Mouse (Mus musculus) heart, postnatal 0 days (tissue): ENCODE data around the gene Zcchc2. TPM values are rescaled to one million over a fixed set of nuclear protein-coding genes. Genes with fewer than 3 reads are reported as not detected.
A peak's percentile ranks its signal among the peaks of the same experiment; 100 is the strongest.

ENCODE experiments used
- ATAC-seq: fragments of 200-750 bp; cut with Nextera tagmentation; 2 replicates; pipeline ENCODE4 v1.8.0; 2017; ENCODE audit warnings: low read depth, moderate number of reproducible peaks, moderate library complexity; ENCODE audit not compliant: insufficient read depth
- DNase-seq: peaks from one replicate; pipeline ENCODE4 v3.0.0-alpha.2; 2016; ENCODE audit warnings: low spot score
- H3K27ac ChIP-seq: fragments of 300-500 bp; sonication (generic); 2 replicates; pipeline ENCODE4 v1.5.1; 2014; ENCODE audit warnings: low read depth, mild to moderate bottlenecking
- H3K27me3 ChIP-seq: fragments of 300-500 bp; sonication (generic); 2 replicates; pipeline ENCODE4 v1.6.1; 2014; ENCODE audit warnings: low read length, mixed read lengths; ENCODE audit not compliant: control insufficient read depth, insufficient read depth
- H3K36me3 ChIP-seq: fragments of 300-500 bp; sonication (generic); replicated peaks from 2 replicates; pipeline ENCODE4 v1.6.1; 2014; ENCODE audit warnings: low read length, mixed read lengths; ENCODE audit not compliant: control insufficient read depth, insufficient read depth
- H3K4me1 ChIP-seq: fragments of 300-500 bp; sonication (generic); 2 replicates; pipeline ENCODE4 v1.6.1; 2014; ENCODE audit warnings: antibody characterized with exemption; ENCODE audit not compliant: control insufficient read depth, insufficient read depth
- H3K4me2 ChIP-seq: fragments of 300-500 bp; sonication (generic); 2 replicates; pipeline ENCODE4 v1.6.1; 2014; ENCODE audit warnings: low read depth, mild to moderate bottlenecking, low read length, moderate library complexity
- H3K4me3 ChIP-seq: fragments of 300-500 bp; sonication (generic); 2 replicates; pipeline ENCODE4 v1.5.1; 2014; ENCODE audit warnings: low read depth, low read length
- H3K9ac ChIP-seq: fragments of 300-500 bp; sonication (generic); replicated peaks from 2 replicates; pipeline ENCODE4 v1.6.1; 2014; ENCODE audit warnings: low read depth, low read length, mixed read lengths
- H3K9me3 ChIP-seq: fragments of 300-500 bp; sonication (generic); replicated peaks from 2 replicates; pipeline ENCODE4 v1.6.1; 2016; ENCODE audit warnings: low read length; ENCODE audit not compliant: control insufficient read depth
- CTCF ChIP-seq: IDR thresholded peaks from 2 replicates; pipeline ENCODE4 v1.5.1; 2016; ENCODE audit warnings: antibody characterized with exemption, control low read depth, low read depth
- EP300 ChIP-seq: IDR thresholded peaks from 2 replicates; pipeline ENCODE4 v1.6.1; 2016; ENCODE audit warnings: antibody characterized with exemption, low read depth
- WGBS: fragments of 180-500 bp; shearing (Covaris S2); extraction: QIAGEN DNeasy Blood & Tissue Kit; methylation state at CpG from one replicate; pipeline ENCODE4 v1.1.7; 2014; 5-methylcytosine and 5-hydroxymethylcytosine counted together
- polyA plus RNA-seq: library from polyadenylated mRNA; unstranded; fragments of >200 nt; fragmentation: Nextera tagmentation; extraction: Ambion mirVana; gene quantifications from 2 replicates; pipeline ENCODE4 v1.2.1, GENCODE M21; 2015
- total RNA-seq: library from RNA; depleted of rRNA; stranded (reverse); fragments of >200 nt; gene quantifications from 2 replicates; pipeline ENCODE4 v1.2.3, GENCODE M21; 2014; ENCODE audit warnings: low replicate concordance

Gene Zcchc2
- total and polyA plus RNA-seq, 2 experiments from 2014 or later: 1.1 to 6.6 TPM

DNA sequence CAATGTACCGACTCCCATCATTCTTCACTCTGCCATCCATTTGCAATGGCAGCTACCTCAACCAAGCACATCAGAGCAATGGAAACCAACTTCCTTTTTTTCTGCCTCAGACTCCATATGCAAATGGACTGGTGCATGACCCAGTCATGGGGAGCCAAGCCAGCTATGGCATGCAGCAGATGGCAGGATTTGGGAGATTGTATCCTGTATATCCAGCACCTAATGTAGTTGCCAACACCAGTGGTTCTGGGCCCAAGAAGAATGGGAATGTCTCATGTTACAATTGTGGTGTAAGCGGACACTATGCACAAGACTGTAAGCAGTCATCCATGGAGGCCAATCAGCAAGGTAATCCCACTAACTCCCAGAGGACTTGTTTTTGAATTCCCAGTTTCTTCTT is 40.7 kb downstream of the Zcchc2 start:
- Histone ChIP-seq H3K27me3 (no peaks in the 10 kb centered on the region), H3K4me3 (no peak overlapping the region), H3K36me3 (peaks cover 60% of the 10 kb centered on the region), H3K4me1 (no peaks in the 10 kb centered on the region), H3K4me2 (no peak overlapping the region), H3K9me3 (no peaks in the 10 kb centered on the region), H3K27ac (no peak overlapping the region), H3K9ac (no peak overlapping the region)
- WGBS: 98% methylated on average over 2 of the region's 2 CpGs
- DNase-seq (no peak), ATAC-seq (no peak)
- no peak for TF ChIP-seq CTCF
- TF ChIP-seq EP300: no peak

DNA sequence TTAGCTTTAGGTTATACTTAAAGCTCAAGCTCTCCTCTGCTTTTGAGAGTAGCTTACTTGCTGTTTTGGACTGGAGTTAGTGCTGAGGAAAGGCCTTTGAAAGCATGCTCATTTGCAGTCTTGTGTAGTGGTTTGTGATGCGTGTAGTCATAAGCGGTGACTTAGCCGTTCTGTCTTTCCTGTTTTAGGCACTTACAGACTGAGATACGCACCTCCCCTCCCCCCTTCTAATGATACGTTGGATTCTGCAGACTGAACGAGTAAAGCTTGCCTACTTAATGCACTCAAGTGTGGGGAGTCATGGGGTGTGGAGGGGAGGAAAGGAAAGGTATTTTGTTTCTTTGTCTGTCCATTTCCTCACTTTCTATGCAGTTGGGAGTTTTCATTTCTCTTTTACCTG is 41.7 kb downstream of the Zcchc2 start:
- 70% methylated on average over 6 of the region's 6 CpGs for WGBS
- ATAC-seq: no peak

DNA sequence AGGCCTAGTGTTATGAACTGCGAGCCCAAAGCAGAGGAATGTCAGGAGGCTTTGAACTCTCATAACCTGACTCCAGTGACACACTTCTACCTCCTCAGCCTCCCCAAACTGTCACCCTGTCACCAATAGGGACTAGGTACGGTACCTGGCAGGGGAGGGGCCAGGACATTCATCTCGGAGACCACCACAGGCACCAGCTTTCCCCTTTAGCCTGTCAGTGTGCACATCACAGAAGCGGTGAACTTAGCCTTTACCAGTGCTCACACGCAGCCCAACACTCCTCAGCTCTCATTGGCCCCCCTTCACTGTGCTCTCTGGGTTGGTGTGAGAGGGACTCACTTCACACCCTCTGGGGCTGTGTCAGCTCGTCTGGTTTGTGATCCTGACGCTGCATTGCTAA is 44.6 kb downstream of the Zcchc2 start:
- DNase-seq (no peak), ATAC-seq (no peak)
- Histone ChIP-seq H3K27me3 (no peaks in the 10 kb centered on the region), H3K4me2 (no peak overlapping the region), H3K27ac (no peak overlapping the region), H3K9me3 (no peaks in the 10 kb centered on the region), H3K4me1 (0 out of 2 replicates have a peak, but pooled peaks cover 3% of the 10 kb centered on the region), H3K36me3 (peaks cover 38% of the 10 kb centered on the region), H3K4me3 (no peak overlapping the region), H3K9ac (no peak overlapping the region)
- WGBS: 72% methylated on average over 7 of the region's 7 CpGs
- TF ChIP-seq EP300: no peak
- TF ChIP-seq CTCF: no peak

More for the DNA sequence above, 41.7 kb downstream of the Zcchc2 start:
- no peaks in the 10 kb centered on the region for H3K27me3 ChIP-seq
- no peak overlapping the region for H3K9ac ChIP-seq
- TF ChIP-seq CTCF (no peak), EP300 (no peak)
- no peak overlapping the region for H3K4me3 ChIP-seq
- H3K36me3 ChIP-seq: peaks cover 60% of the 10 kb centered on the region
- no peak overlapping the region for H3K4me2 ChIP-seq
- no peaks in the 10 kb centered on the region for H3K9me3 ChIP-seq
- H3K27ac ChIP-seq: no peak overlapping the region
- no peak for DNase-seq
- no peaks in the 10 kb centered on the region for H3K4me1 ChIP-seq

DNA sequence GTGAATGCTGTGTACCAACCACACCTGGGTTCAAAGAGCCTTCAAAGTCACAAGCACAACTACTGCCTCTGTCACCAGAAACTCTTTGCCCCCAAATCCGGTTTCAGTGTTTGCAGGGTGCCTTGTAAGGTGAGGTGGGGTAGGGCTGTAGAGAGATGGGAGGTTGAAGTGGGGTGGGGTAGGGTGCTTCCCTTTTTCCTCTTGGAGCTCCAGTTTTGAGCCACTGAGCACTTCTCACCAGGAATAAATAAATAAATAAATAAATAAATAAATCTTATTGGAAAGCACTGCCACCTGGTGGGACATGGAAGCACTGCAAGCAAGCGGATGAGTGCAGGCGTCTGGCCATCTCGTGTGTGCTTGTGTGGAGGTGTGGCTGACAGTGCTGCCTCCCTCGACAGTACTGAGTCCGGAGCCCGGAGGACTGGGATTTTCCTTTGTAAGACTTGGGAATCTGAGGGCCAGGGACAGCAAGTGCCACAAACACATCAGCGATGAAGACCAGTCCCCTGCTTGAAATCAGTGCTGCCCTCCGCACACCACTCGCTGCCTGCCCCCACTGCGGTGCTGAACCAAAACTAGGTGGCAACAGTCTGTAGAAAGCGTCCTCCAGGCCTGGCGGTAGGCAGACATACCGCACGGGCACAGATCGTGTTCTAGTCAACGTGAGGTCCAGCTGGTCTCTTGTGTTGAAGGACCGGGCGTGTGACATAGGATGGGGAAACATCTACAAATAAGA is 46.8 kb downstream of the Zcchc2 start:
- H3K9ac ChIP-seq: no peak overlapping the region
- H3K27ac ChIP-seq: no peak overlapping the region
- DNase-seq (peak; percentile 66), ATAC-seq (peak; percentile 45; the same call in 1 of the 2 replicates)
- 0 out of 2 replicates have a peak overlapping the region, but pooled peaks have one; percentile 23 for H3K4me2 ChIP-seq
- H3K4me3 ChIP-seq: no peak overlapping the region
- H3K27me3 ChIP-seq: no peaks in the 10 kb centered on the region
- peaks cover 16% of the 10 kb centered on the region for H3K36me3 ChIP-seq
- TF ChIP-seq CTCF: peak; percentile 73
- no peak for TF ChIP-seq EP300
- WGBS: 55% methylated on average over 19 of the region's 19 CpGs
- 0 out of 2 replicates have a peak, but pooled peaks cover 4% of the 10 kb centered on the region for H3K4me1 ChIP-seq
- no peaks in the 10 kb centered on the region for H3K9me3 ChIP-seq

DNA sequence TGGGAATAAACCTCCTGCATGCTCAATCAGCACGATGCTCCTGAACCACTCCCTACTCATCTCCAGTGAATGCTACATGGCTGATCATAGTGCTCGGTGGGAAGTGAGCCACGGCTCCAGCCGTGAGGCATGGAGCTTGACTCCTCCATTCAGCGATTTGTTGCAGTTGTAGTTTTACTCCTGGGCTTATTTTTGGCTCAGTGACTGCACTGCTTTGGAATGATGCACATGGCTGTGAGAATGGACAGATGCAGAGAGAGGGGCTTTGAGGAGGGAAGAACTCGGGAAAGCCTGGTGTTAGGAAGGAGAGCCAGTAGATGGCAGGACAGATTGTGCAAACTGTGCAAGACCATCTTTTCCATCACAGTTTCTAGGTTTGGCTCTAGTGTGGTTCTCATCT is 49.1 kb downstream of the Zcchc2 start:
- peak overlapping the region; percentile 48 for H3K4me2 ChIP-seq
- peak; percentile 71 for DNase-seq

More for the DNA sequence above, 49.1 kb downstream of the Zcchc2 start:
- ATAC-seq: peak; percentile 77
- H3K4me3 ChIP-seq: 0 out of 2 replicates have a peak overlapping the region, but pooled peaks have one; percentile 1
- peak overlapping the region; percentile 24; the same call in 1 of the 2 replicates for H3K9ac ChIP-seq
- no peaks in the 10 kb centered on the region for H3K36me3 ChIP-seq
- TF ChIP-seq EP300 (peak; percentile 51; the same call in 1 of the 2 replicates), CTCF (0 out of 2 replicates have a peak, but pooled peaks have one; percentile 5)
- peak overlapping the region; percentile 74 for H3K27ac ChIP-seq
- peaks cover 16% of the 10 kb centered on the region for H3K4me1 ChIP-seq
- no peaks in the 10 kb centered on the region for H3K27me3 ChIP-seq
- no peaks in the 10 kb centered on the region for H3K9me3 ChIP-seq
- WGBS: 14% methylated on average over 6 of the region's 6 CpGs
